Mouse (Mus musculus): ENCODE measurements around the gene Hsdl2.

DNA sequence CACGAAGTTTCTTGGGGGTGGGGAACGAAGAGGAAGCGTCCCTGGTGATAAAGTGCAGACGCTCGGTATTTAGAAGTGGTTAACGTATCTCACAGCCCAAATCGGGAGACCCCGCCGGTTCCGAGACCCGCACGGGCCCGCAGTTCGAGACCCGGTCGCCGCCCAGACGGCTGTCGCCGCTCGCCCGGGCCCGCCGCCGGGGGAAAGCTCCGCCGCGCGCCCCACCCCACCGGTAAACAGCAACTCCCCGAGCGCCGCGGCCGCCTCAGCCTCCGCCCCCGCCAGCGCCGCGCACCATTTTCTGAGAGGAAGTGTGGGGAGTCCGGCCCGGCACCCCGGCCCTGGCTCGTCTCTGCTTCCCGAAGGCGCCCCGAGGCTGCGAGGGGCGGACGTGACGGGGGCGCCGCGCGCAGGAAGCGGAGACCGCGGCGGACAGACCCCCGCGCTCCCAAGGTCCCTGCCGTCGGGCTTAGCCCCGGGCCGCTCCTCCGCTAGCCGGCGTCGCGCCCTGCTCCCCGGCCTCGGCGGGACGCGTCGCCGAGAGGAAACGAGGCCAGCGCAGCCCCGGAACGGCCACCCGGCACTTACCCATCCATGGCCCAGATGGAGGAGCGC lies 32.7 kb upstream of the Hsdl2 start:
- no peak for TF ChIP-seq CTCF (IDR thresholded peaks at IDR 0.05; ENCODE audit: borderline replicate concordance, insufficient read depth, low read length)
- no peak for TF ChIP-seq POLR2A (IDR thresholded peaks at IDR 0.05; ENCODE audit: low read depth, low read length)

Data from embryonic fibroblast, embryonic 13.5 days (primary cell).